Mouse (Mus musculus) CH12F3 (cell line): ENCODE measurements around the gene Spef2.
"Not testable (repeated sequence)": the region's sequence is repeated elsewhere in the genome, so short reads cannot be mapped to it uniquely, and the experiment has no call there.

Experiments used
- in situ Hi-C: fragments of 300-500 bp; cut with MboI; formaldehyde crosslinking; loops from 2 replicates; pipeline ENCODE4 v1.14.3; 2020; ENCODE audit warnings: low sequenced_read_pairs

The Spef2 gene

GRCm38 (mm10) chr15:9564156-9564555, 184.5 kb downstream of the Spef2 start:
- in situ Hi-C loops, result loop anchor here (10.0 kb wide), 1 partner anchor 99 kb away; no protein-coding TSS in a partner anchor

GRCm38 (mm10) chr15:9557264-9557663, 191.4 kb downstream of the Spef2 start:
- in situ Hi-C loops, result not testable (repeated sequence)

- in situ Hi-C loops, result no loop called here
These were observed 199.7 kb downstream of the Spef2 start for GRCm38 (mm10) chr15:9548951-9549350.

GRCm38 (mm10) chr15:9535200-9535599, 213.5 kb downstream of the Spef2 start:
- in situ Hi-C loops, result no loop called here

- in situ Hi-C loops, result no loop called here
These were observed 215.2 kb downstream of the Spef2 start for GRCm38 (mm10) chr15:9533356-9533902.

- in situ Hi-C loops, result no loop called here
These were observed 218.6 kb downstream of the Spef2 start, which contains the start of gene Il7r for GRCm38 (mm10) chr15:9530076-9530475. Gene Il7r, minus strand, starts transcription at chr15:9530176.

GRCm38 (mm10) chr15:9529646-9530045, 219.0 kb downstream of the Spef2 start:
- in situ Hi-C loops, result no loop called here
